Mouse (Mus musculus) G1E (cell line): ENCODE data around the gene Tent2.

Experiments used
- CTCF ChIP-seq: IDR thresholded peaks from 2 replicates; pipeline ENCODE4 v1.5.1; 2012; ENCODE audit warnings: low read depth, low read length, inconsistent platforms, mixed read lengths
- GATA1 ChIP-seq: IDR thresholded peaks from 2 replicates; pipeline ENCODE4 v1.6.1; 2012; ENCODE audit warnings: borderline replicate concordance, low read length, inconsistent platforms, mixed read lengths

DNA sequence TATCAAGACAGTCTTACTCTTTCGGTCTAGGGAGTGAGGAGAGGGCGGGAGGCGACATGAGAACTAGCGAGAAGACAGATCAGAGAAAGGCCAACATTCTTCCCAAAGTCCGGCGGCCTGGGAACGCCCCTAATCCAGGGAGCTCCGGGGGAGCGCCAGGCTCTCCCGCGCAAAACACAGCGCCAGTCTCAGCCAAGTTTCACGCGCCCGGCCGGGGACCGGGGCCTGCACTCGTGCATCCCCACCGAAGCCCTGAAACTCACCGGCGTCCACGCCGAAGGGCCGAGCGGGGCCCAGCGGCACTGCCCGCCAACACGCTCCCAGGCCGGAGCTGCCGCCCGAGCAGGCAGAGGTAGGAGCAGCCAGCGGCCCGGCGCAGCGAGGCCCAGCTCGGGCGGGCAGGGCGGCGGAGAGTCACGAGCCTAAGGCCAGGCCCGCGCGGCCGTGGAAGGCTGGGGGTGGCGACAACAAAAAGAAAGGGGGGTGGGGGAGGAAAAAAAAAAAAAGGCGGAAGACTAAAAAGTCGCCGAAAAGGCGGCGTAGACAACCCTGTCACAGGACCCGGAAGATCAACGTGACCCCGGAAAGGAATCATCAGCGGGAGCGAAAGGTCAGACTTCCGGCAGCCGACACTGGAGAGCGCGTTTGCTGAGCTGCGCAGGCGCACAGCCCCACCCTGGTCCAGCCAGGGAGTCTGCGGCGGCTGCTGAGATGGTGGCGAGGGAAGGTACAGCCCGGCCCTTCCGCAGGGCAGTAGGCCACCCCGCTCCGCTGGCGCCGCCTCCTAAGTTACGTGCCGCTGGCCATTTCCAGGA is at the start of gene Tent2:
- TF ChIP-seq CTCF (no peak), GATA1 (no peak)
